Mouse (Mus musculus) MEL-GATA-1-ER (cell line): ENCODE data around the gene Il23r.

Source experiments
- DNase-seq: peaks from one replicate; pipeline ENCODE4 v3.0.0-alpha.2; 2012; ENCODE audit warnings: low read depth; ENCODE audit errors: extremely low read depth

Il23r gene

DNA sequence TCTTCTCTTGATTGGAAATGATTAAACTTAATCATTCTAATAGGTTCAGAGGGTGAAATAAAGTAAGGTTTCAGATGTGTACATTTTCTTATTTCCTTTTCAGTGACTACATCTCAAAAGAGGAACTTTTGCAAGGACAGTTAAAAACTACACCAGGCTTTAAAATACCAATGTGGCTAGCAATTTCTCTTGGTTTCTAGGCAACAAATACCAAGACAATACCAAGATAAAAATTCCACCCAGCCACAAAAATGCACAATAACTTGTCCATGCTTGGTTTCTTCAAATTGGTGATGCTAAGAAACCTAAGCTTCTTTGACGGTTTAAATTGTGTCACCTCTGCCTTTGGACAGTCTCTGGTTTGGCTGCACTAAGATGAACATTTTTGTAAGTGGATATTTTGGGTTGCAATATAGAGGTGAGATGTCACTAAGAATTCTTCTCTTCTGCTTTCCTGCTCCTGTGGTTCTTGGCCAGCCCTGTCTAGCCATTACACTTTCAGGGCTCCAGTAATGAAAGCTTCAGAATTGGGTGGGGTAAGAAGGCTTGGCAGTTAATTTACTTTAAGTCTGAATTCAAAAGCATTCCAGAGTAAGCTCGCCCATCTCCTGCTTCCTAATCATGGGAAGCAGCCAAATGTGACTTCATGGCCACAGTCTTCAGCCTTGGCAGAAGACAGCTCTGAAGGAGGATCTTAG is 56.8 kb downstream of the Il23r start:
- peak; percentile 6 for DNase-seq

DNA sequence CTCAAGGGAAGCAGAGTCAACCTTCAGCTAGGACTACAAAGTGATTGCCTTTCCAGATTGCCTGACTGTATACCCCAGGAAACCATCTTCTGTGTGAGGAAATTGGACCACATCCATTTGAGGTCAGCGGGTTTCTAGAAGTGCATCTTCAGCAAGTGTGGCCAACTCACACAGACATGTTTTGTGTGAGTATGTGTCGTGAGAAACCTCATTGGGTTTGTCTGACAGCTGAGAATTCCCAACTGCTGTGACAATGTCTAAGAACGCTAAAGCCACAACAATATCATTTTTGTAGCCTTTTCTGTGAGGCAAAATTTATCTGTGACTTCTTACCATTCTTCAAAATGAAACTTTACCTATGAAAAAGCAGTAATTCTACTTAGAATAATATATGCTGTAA is 59.8 kb downstream of the Il23r start:
- DNase-seq = no peak

DNA sequence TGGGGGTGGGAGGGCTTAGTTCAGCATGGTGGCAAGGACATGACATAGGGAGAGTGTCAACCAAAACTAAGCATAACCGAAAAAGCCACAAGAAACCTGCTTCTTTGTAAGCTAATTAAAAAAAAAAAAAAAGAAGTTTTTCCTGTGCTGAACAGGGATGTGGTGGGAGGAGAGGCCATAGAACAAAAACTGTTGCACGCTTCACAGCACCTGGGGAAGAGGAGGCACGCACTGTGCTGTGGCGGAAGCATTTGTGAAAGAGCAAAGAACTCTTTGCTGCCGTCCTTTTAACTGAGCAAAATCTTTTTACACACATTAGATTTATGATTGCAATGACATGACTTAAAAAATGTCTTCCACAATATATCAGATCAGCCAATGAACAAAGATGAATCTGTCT is 69.9 kb downstream of the Il23r start:
- no peak for DNase-seq

DNA sequence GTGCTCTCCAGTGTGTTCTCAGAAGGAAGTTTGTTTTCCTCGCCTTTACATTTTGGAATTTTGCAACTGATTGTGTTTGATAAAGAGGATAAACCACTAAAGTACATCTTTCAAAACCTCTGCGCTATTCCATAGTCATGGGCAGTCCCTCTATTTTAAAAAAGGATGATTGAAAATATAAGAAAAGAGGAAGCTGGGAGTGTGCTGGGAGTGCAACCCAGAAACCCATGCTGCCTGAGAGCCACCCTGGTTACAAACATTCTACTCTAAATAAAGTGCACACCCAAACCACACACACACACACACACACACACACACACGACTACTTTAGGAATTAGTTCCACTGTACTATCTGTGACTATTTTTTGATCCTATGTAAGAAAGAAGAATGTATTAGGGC is 75.1 kb downstream of the Il23r start:
- DNase-seq = no peak

DNA sequence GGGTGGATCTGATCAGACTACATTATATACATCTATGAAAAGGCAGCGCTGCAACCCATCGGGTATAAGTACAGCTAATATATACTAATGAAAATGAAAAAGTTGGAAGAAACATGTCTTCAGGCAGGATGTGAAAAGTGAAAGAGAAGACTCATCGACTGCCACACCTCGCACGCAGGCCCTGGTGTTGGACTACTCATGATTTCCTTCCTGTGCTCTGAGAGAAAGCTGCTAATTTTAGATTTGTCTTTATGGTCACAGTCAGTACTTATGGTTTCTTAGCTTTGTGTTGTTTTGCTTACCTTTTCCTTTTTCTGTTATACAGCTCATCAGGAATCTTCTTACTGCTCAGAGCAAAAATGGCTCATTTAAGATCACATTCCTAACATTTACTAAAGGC is 76.4 kb downstream of the Il23r start:
- DNase-seq = no peak

DNA sequence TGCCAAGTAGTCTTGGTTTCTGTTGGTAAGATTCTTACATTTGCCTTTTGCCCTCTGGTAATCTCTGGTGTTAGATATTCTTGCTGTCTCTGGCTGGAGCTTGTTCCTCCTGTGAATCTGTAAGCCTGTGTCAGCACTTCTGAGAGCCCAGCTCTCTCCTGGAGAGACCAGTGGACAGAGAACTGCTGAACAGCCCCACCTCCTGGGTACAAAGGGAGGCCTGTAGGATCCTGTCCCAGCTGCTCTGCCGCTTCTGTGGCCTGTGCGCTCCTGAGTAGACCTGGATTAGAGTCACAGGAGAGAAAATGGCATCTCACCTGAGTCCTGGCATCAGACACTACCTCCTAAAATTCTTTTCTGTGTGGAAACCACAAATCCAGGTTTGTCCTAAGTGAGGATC is 78.3 kb downstream of the Il23r start:
- DNase-seq = no peak

DNA sequence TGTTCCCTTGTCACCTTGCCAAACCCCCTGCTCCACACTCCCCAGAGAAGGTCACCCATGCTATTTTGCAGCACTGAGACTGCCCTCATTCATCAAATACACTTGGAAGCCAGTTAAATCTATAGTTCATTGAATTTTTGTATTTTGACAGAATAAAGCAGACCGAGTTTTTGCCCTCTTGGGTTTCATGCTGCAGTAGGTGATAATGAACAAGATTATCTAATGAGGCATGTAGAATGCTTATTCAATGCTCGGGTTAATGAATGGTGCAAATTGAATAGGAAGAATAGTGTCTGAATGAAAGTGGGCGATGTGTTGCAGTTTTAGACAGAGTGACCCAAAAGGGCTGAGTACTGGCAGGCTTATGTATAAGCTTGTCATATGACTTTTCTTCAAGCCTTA is 86.4 kb downstream of the Il23r start:
- no peak for DNase-seq

DNA sequence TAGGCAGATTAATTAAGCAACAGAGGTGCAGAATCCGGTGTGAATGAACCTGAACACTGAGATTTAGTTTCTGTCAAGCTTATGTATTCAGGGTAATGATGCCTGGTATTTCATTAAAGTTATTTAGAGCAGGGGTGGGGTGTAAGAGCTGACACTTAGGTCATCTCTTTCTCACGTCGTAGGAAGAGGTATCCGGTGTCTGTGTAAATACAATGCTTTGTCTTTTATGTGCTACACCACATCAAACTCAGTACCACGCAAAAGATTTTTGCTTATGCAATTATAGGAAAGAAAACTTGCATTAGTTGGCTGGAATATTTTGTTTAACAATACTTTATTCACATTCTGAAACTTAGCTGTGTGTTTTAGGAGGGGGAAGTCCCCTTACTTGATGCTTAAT is 92.1 kb downstream of the Il23r start:
- DNase-seq = no peak

DNA sequence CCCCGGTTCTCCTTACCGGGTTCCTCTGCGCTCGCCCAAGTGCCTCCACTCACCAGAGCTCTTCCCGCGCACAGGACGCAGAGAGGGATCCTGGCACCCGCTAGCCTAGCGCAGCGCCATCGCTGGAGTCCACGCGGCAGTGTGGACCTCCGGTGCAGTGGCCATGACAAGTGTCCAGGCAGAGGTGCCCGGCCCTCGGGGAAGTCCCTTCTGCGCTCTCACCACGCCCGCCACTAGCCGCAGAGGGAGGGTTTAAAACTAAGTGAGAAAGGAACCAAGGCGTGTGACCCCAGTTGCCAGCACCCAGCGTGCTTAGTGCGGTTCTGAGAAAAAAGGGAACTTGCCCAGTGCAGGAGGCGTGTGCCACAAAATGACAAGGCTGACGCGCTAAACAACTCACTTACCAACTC is 115.7 kb downstream of the Il23r start, which contains the start of gene Il12rb2:
Gene Il12rb2, minus strand, starts transcription at position 207 of the 410 bp plus-strand sequence.
- peak; percentile 78 for DNase-seq
